Mouse (Mus musculus) stomach, postnatal 0 days (tissue): Measurements from ENCODE around the gene Rabgap1l.

Experiments
- CTCF ChIP-seq: IDR thresholded peaks from 2 replicates; pipeline ENCODE4 v1.5.1; 2016; ENCODE audit warnings: antibody characterized with exemption, low read depth, mild to moderate bottlenecking, moderate library complexity
- EP300 ChIP-seq: optimal IDR thresholded peaks from 2 replicates; pipeline ENCODE3; 2016; ENCODE audit warnings: antibody characterized with exemption

- no peak for TF ChIP-seq CTCF
- TF ChIP-seq EP300: no peak
These were observed 88.4 kb downstream of the Rabgap1l start for GRCm38 (mm10) chr1:160704596-160704995.
